Mouse (Mus musculus): ENCODE measurements around the gene Nme4. TPM values are rescaled to one million over a fixed set of nuclear protein-coding genes. Genes with fewer than 3 reads are reported as not detected.

Nme4 gene
- not detected for polyA plus RNA-seq (2014; fragmentation: Illumina TruSeq; extraction: RNeasy Lipid Tissue Mini Kit (QIAGEN cat#74804); ENCODE audit: low read depth, low replicate concordance)

GRCm38 (mm10) chr17:26095121-26095740 lies at the start of gene Nme4:
Gene Nme4, minus strand, starts transcription at chr17:26095602.

DNA sequence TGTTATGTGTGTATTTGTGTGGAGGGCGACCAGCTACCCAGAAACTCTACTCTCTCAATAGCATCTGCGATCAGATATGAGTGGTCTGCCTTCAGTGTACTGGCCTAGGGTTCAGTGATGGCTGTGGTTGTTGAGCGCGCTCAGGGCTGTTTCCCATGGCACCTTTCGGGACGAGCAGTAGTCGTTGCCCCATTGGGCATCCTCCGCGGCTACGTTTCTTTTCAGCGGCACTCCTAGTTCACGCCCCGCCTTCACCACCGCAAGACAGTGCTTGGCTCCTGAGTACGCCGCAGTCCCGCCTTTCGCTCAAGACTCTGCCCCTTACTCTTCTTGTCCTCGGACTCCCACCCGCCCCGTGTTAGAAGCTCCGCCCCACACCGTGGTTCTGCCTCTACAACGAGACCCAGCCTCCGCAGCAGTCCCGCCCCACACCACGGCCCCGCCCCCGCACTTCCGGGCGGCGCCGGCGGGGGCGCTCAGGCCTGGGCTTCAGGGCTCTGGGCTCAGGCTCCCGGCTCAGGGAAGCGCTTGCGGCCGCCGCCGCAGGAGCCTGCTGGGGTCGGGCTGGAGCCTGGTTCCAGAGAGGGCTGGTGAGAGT lies 42.9 kb upstream of the Nme4 start, which contains the start of gene Axin1:
Gene Axin1, plus strand, starts transcription at position 450 of the 598 bp plus-strand sequence.

DNA sequence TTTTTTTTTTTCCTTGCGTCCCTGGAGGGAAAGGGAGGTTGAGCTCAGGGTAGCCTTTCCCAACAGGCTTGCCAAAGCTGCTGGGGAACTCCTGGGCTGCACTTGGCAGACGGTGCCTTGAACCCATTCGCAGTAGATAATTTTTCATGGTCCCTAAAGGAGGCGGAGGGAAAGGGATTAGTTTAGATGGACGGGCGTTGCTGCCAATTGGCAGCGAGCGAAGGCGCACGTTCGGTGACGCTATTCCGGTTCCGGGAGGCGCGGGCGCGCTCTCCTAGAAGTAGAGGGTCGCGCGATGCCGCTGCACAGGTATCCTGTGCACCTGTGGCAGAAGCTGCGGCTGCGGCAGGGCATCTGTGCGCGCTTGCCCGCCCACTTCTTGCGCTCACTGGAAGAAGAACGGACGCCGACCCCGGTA lies 27.9 kb upstream of the Nme4 start, which contains the start of gene Mrpl28:
Gene Mrpl28, plus strand, starts transcription at position 234 of the 418 bp plus-strand sequence.

DNA sequence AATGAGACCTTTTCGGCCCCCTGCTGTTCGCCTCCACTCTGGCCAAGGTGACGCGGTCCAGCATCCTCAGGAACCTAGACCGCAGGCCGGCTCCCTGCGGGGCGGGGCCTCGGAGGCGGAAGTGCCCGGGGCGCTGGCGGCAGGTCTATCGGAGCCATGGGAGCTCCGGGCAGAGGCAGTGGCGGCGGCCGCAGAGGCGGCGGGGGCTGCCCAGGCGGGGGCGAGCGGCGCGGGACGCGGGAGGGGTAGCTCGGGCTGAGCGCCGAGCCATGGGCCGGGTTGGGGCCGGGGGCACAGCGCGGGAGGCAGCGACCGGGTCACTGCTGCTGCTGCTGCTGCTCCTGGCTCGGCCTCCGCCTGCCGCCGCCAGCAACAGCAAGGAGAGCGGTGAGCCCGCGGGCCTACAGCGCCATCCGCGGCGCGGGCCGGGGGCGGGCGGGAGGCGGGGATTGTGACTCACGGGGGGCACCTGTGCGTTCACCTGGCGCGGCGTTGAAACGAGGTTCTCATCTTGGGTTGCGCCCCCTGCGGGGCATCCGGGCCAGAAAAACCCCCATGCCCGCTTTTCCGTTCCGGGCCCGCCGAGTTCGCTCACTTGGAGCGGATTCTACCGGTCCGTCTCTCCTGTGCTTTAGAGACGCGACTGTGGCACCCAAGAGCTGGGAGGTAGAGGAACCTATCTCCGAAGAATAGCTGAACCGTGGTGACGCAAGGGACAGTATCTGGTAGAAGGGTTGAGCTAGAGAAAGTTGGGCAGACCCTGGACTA lies 18.0 kb upstream of the Nme4 start, which contains the start of gene Tmem8:
Gene Tmem8, plus strand, starts transcription at position 119 of the 768 bp plus-strand sequence.

GRCm38 (mm10) chr17:26089905-26090632 lies 5.3 kb downstream of the Nme4 start, which contains the start of gene Decr2:
Gene Decr2, minus strand, starts transcription at chr17:26090337.

GRCm38 (mm10) chr17:26068831-26069739 lies 26.3 kb downstream of the Nme4 start, which contains the start of gene Rab11fip3:
Gene Rab11fip3, minus strand, starts transcription at chr17:26069555.

Other genes starting within 250 kb of the Nme4 start
- 0.45 TPM for gene Wdr90, start 234.1 kb downstream of the Nme4 start, polyA plus RNA-seq (2014; fragmentation: Illumina TruSeq; extraction: RNeasy Lipid Tissue Mini Kit (QIAGEN cat#74804); ENCODE audit: low read depth, low replicate concordance)
- 3.8 TPM for gene Mcrip2, start 226.8 kb downstream of the Nme4 start, polyA plus RNA-seq (2014; fragmentation: Illumina TruSeq; extraction: RNeasy Lipid Tissue Mini Kit (QIAGEN cat#74804); ENCODE audit: low read depth, low replicate concordance)
- 13.0 TPM for gene Mettl26, start 220.5 kb downstream of the Nme4 start, polyA plus RNA-seq (2014; fragmentation: Illumina TruSeq; extraction: RNeasy Lipid Tissue Mini Kit (QIAGEN cat#74804); ENCODE audit: low read depth, low replicate concordance)
- not detected for gene Wfikkn1, start 214.7 kb downstream of the Nme4 start, polyA plus RNA-seq (2014; fragmentation: Illumina TruSeq; extraction: RNeasy Lipid Tissue Mini Kit (QIAGEN cat#74804); ENCODE audit: low read depth, low replicate concordance)
- 0.74 TPM for gene Rab40c, start 175.9 kb downstream of the Nme4 start, polyA plus RNA-seq (2014; fragmentation: Illumina TruSeq; extraction: RNeasy Lipid Tissue Mini Kit (QIAGEN cat#74804); ENCODE audit: low read depth, low replicate concordance)
- 14.8 TPM for gene Pigq, start 150.7 kb downstream of the Nme4 start, polyA plus RNA-seq (2014; fragmentation: Illumina TruSeq; extraction: RNeasy Lipid Tissue Mini Kit (QIAGEN cat#74804); ENCODE audit: low read depth, low replicate concordance)
- not detected for gene Nhlrc4, start 150.6 kb downstream of the Nme4 start, polyA plus RNA-seq (2014; fragmentation: Illumina TruSeq; extraction: RNeasy Lipid Tissue Mini Kit (QIAGEN cat#74804); ENCODE audit: low read depth, low replicate concordance)
- not detected for gene A930017K11Rik, start 143.0 kb downstream of the Nme4 start, polyA plus RNA-seq (2014; fragmentation: Illumina TruSeq; extraction: RNeasy Lipid Tissue Mini Kit (QIAGEN cat#74804); ENCODE audit: low read depth, low replicate concordance)
- gene Capn15, start 109.8 kb downstream of the Nme4 start, polyA plus RNA-seq (2014; fragmentation: Illumina TruSeq; extraction: RNeasy Lipid Tissue Mini Kit (QIAGEN cat#74804); ENCODE audit: low read depth, low replicate concordance) = 0.77 TPM
- 2.0 TPM for gene Rab11fip3, start 26.0 kb downstream of the Nme4 start, polyA plus RNA-seq (2014; fragmentation: Illumina TruSeq; extraction: RNeasy Lipid Tissue Mini Kit (QIAGEN cat#74804); ENCODE audit: low read depth, low replicate concordance)
- gene Decr2, start 5.3 kb downstream of the Nme4 start, polyA plus RNA-seq (2014; fragmentation: Illumina TruSeq; extraction: RNeasy Lipid Tissue Mini Kit (QIAGEN cat#74804); ENCODE audit: low read depth, low replicate concordance) = 230 TPM
- 3.4 TPM for gene Tmem8, start 17.7 kb upstream of the Nme4 start, polyA plus RNA-seq (2014; fragmentation: Illumina TruSeq; extraction: RNeasy Lipid Tissue Mini Kit (QIAGEN cat#74804); ENCODE audit: low read depth, low replicate concordance)
- gene Mrpl28, start 27.9 kb upstream of the Nme4 start, polyA plus RNA-seq (2014; fragmentation: Illumina TruSeq; extraction: RNeasy Lipid Tissue Mini Kit (QIAGEN cat#74804); ENCODE audit: low read depth, low replicate concordance) = 9.9 TPM
- gene Axin1, start 43.1 kb upstream of the Nme4 start, polyA plus RNA-seq (2014; fragmentation: Illumina TruSeq; extraction: RNeasy Lipid Tissue Mini Kit (QIAGEN cat#74804); ENCODE audit: low read depth, low replicate concordance) = 12.1 TPM
- gene Pdia2, start 103.5 kb upstream of the Nme4 start, polyA plus RNA-seq (2014; fragmentation: Illumina TruSeq; extraction: RNeasy Lipid Tissue Mini Kit (QIAGEN cat#74804); ENCODE audit: low read depth, low replicate concordance) = not detected
- gene Rgs11, start 107.3 kb upstream of the Nme4 start, polyA plus RNA-seq (2014; fragmentation: Illumina TruSeq; extraction: RNeasy Lipid Tissue Mini Kit (QIAGEN cat#74804); ENCODE audit: low read depth, low replicate concordance) = not detected
- not detected for gene Arhgdig, start 112.2 kb upstream of the Nme4 start, polyA plus RNA-seq (2014; fragmentation: Illumina TruSeq; extraction: RNeasy Lipid Tissue Mini Kit (QIAGEN cat#74804); ENCODE audit: low read depth, low replicate concordance)
- gene Fam234a, start 148.6 kb upstream of the Nme4 start, polyA plus RNA-seq (2014; fragmentation: Illumina TruSeq; extraction: RNeasy Lipid Tissue Mini Kit (QIAGEN cat#74804); ENCODE audit: low read depth, low replicate concordance) = 20.3 TPM
- 24.8 TPM for gene Luc7l, start 157.3 kb upstream of the Nme4 start, polyA plus RNA-seq (2014; fragmentation: Illumina TruSeq; extraction: RNeasy Lipid Tissue Mini Kit (QIAGEN cat#74804); ENCODE audit: low read depth, low replicate concordance)